Mouse (Mus musculus) C2C12 (cell line): Measurements from ENCODE around the gene Slc4a4. TPM values are rescaled to one million over a fixed set of nuclear protein-coding genes. Genes with fewer than 3 reads are reported as not detected.
"Not testable (repeated sequence)": the region's sequence is repeated elsewhere in the genome, so short reads cannot be mapped to it uniquely, and the experiment has no call there.

Experiments
- H3K27me3 ChIP-seq: one replicate; pipeline ENCODE4 v1.6.1; 2011; ENCODE audit not compliant: control insufficient read depth, insufficient read depth, insufficient read length
- H3K36me3 ChIP-seq: one replicate; pipeline ENCODE4 v1.6.1; 2011; ENCODE audit not compliant: control insufficient read depth, insufficient read depth
- H3K4me3 ChIP-seq: one replicate; pipeline ENCODE4 v1.5.1; 2011; ENCODE audit warnings: mild to moderate bottlenecking, control low read depth; ENCODE audit not compliant: poor library complexity, insufficient read depth, severe bottlenecking
- H3K79me2 ChIP-seq: one replicate; pipeline ENCODE4 v1.6.1; 2011; ENCODE audit not compliant: control insufficient read depth, insufficient read depth
- H3K79me3 ChIP-seq: one replicate; pipeline ENCODE4 v1.6.1; 2011; ENCODE audit warnings: low read depth, control low read depth
- H3ac ChIP-seq: one replicate; pipeline ENCODE3; 2011; ENCODE audit warnings: low read depth; ENCODE audit not compliant: control insufficient read depth, insufficient read length
- CEBPB ChIP-seq: IDR thresholded peaks from one replicate; pipeline ENCODE4 v1.6.1; 2011; ENCODE audit warnings: low read depth, mild to moderate bottlenecking, control low read depth, moderate library complexity
- CTCF ChIP-seq: IDR thresholded peaks from one replicate; pipeline ENCODE4 v1.5.1; 2011; ENCODE audit not compliant: control insufficient read depth, insufficient read depth, insufficient read length
- FOSL1 ChIP-seq: IDR thresholded peaks from one replicate; pipeline ENCODE4 v1.8.0; 2011; ENCODE audit warnings: mild to moderate bottlenecking, low read length; ENCODE audit not compliant: poor library complexity, insufficient read depth, severe bottlenecking
- MAX ChIP-seq: IDR thresholded peaks from one replicate; pipeline ENCODE4 v1.6.1; 2011; ENCODE audit warnings: mild to moderate bottlenecking, control low read depth
- MYOD1 ChIP-seq: IDR thresholded peaks from one replicate; pipeline ENCODE4 v1.6.1; 2011; ENCODE audit warnings: low read depth; ENCODE audit not compliant: control insufficient read depth, insufficient read length
- MYOG ChIP-seq: IDR thresholded peaks from one replicate; pipeline ENCODE4 v1.6.1; 2011; ENCODE audit not compliant: control insufficient read depth, insufficient read length; ENCODE audit errors: extremely low read depth
- USF1 ChIP-seq: IDR thresholded peaks from one replicate; pipeline ENCODE4 v1.6.1; 2011; ENCODE audit warnings: low read depth, mild to moderate bottlenecking, control low read depth, moderate library complexity
- polyA plus RNA-seq: library from polyadenylated mRNA; unstranded; fragments of >200 nt; fragmentation: generic; extraction: Trizol; gene quantifications from one replicate; pipeline ENCODE4 v1.2.1, GENCODE M21; 2012; ENCODE audit warnings: missing spikeins

Gene Slc4a4
- polyA plus RNA-seq, 1 experiment: 0.06 TPM

GRCm38 (mm10) chr5:88983170-88983569, 96.6 kb downstream of the Slc4a4 start:
- Histone ChIP-seq H3K4me3 (no peak overlapping the region), H3K79me3 (no peaks in the 10 kb centered on the region), H3ac (no peak overlapping the region), H3K36me3 (no peaks in the 10 kb centered on the region), H3K79me2 (no peaks in the 10 kb centered on the region), H3K27me3 (no peaks in the 10 kb centered on the region)
- TF ChIP-seq MYOG (no peak), CTCF (no peak), USF1 (no peak), FOSL1 (peak; percentile 66), MAX (peak; percentile 24), MYOD1 (peak; percentile 55), CEBPB (peak; percentile 89)

- TF ChIP-seq MYOD1 (no peak), CEBPB (no peak), USF1 (no peak)
- Histone ChIP-seq H3K79me2 (no peaks in the 10 kb centered on the region), H3ac (no peak overlapping the region), H3K36me3 (no peaks in the 10 kb centered on the region), H3K27me3 (no peaks in the 10 kb centered on the region), H3K79me3 (no peaks in the 10 kb centered on the region), H3K4me3 (no peak overlapping the region)
Observed at GRCm38 (mm10) chr5:88983652-88984051, 97.0 kb downstream of the Slc4a4 start.

- H3K36me3 ChIP-seq: no peaks in the 10 kb centered on the region
- no peaks in the 10 kb centered on the region for H3K79me2 ChIP-seq
- no peak overlapping the region for H3K4me3 ChIP-seq
- no peaks in the 10 kb centered on the region for H3K27me3 ChIP-seq
- no peak overlapping the region for H3ac ChIP-seq
- TF ChIP-seq MYOG: no peak
- TF ChIP-seq FOSL1: no peak
- TF ChIP-seq CEBPB: no peak
- no peak for TF ChIP-seq MAX
- no peak for TF ChIP-seq CTCF
- TF ChIP-seq USF1: no peak
- TF ChIP-seq MYOD1: no peak
- H3K79me3 ChIP-seq: no peaks in the 10 kb centered on the region
Observed at GRCm38 (mm10) chr5:88989018-88989417, 102.4 kb downstream of the Slc4a4 start.

GRCm38 (mm10) chr5:88990196-88990747, 103.7 kb downstream of the Slc4a4 start:
- no peaks in the 10 kb centered on the region for H3K79me3 ChIP-seq
- no peaks in the 10 kb centered on the region for H3K27me3 ChIP-seq
- H3ac ChIP-seq: no peak overlapping the region
- no peaks in the 10 kb centered on the region for H3K79me2 ChIP-seq
- H3K36me3 ChIP-seq: no peaks in the 10 kb centered on the region
- no peak overlapping the region for H3K4me3 ChIP-seq
- TF ChIP-seq CEBPB (no peak), USF1 (no peak), MYOG (no peak), MYOD1 (no peak), MAX (no peak), CTCF (no peak), FOSL1 (no peak)

GRCm38 (mm10) chr5:88991309-88991708, 104.7 kb downstream of the Slc4a4 start:
- H3K79me3 ChIP-seq, H3K79me2 ChIP-seq, H3K36me3 ChIP-seq, H3ac ChIP-seq, H3K27me3 ChIP-seq, H3K4me3 ChIP-seq: not testable (repeated sequence)

- H3K79me3 ChIP-seq: no peaks in the 10 kb centered on the region
- no peaks in the 10 kb centered on the region for H3K36me3 ChIP-seq
- H3K79me2 ChIP-seq: no peaks in the 10 kb centered on the region
- H3K4me3 ChIP-seq: no peak overlapping the region
- no peak for TF ChIP-seq CTCF
- no peak for TF ChIP-seq USF1
- no peak for TF ChIP-seq MAX
- TF ChIP-seq MYOD1: no peak
- no peak for TF ChIP-seq MYOG
- no peak for TF ChIP-seq FOSL1
- TF ChIP-seq CEBPB: no peak
- no peak overlapping the region for H3ac ChIP-seq
- H3K27me3 ChIP-seq: no peaks in the 10 kb centered on the region
Observed at GRCm38 (mm10) chr5:88994533-88994932, 107.9 kb downstream of the Slc4a4 start.

GRCm38 (mm10) chr5:88996246-88996645, 109.6 kb downstream of the Slc4a4 start:
- no peak overlapping the region for H3K4me3 ChIP-seq
- TF ChIP-seq MYOD1: no peak
- no peak for TF ChIP-seq CEBPB
- TF ChIP-seq USF1: no peak
- no peak for TF ChIP-seq MAX
- no peak for TF ChIP-seq MYOG
- no peak for TF ChIP-seq CTCF
- TF ChIP-seq FOSL1: no peak
- H3K27me3 ChIP-seq: no peaks in the 10 kb centered on the region
- H3K36me3 ChIP-seq: no peaks in the 10 kb centered on the region
- H3K79me2 ChIP-seq: no peaks in the 10 kb centered on the region
- H3K79me3 ChIP-seq: no peaks in the 10 kb centered on the region
- no peak overlapping the region for H3ac ChIP-seq
